22 mouse cellular contexts compared by ENCODE assay signal in genomic region chr5:34585216-34585615, GRCm38 (mm10).
"Had no signal": no experiment of that assay in that cellular context is flagged by ENCODE, and none has a peak within 500 bp of the region (broad histone marks: within the 10 kb centered on the region; RNA-seq: fewer than 3 reads in every experiment).

No protein-coding gene starts in this region.

- DNase-seq: kidney, adult 2 months; kidney, postnatal 25 days; lung, adult 18-20 months; lung, postnatal 10 days; lung, postnatal 36 days; right cerebral cortex, adult 18-20 months; right cerebral cortex, postnatal 14 days; right cerebral cortex, postnatal 4 days; thymus, adult 18-20 months; thymus, postnatal 36 days had no signal

- ATAC-seq: intestine, postnatal 0 days; midbrain, embryonic 13.5 days; midbrain, embryonic 16.5 days had no signal

- H3K27me3 ChIP-seq: limb, embryonic 13.5 days; lung, embryonic 15.5 days; megakaryocyte, embryonic 14.5 days; midbrain, embryonic 13.5 days; neural tube, embryonic 13.5 days had no signal

- H3K4me2 ChIP-seq: limb, embryonic 13.5 days; lung, embryonic 15.5 days; midbrain, embryonic 13.5 days; neural tube, embryonic 13.5 days had no signal

- H3K9ac ChIP-seq: limb, embryonic 13.5 days; lung, embryonic 15.5 days; midbrain, embryonic 13.5 days; neural tube, embryonic 13.5 days had no signal

- H3K36me3 ChIP-seq: lung, embryonic 15.5 days had no signal

- H3K4me3 ChIP-seq: limb, embryonic 10.5 days; limb, embryonic 13.5 days; lung, embryonic 15.5 days; megakaryocyte, embryonic 14.5 days; midbrain, embryonic 10.5 days; midbrain, embryonic 13.5 days; myocyte; neural tube, embryonic 13.5 days had no signal

- H3K27ac ChIP-seq: kidney, postnatal 0 days; limb, embryonic 10.5 days; limb, embryonic 13.5 days; lung, embryonic 15.5 days; midbrain, embryonic 10.5 days; midbrain, embryonic 13.5 days; neural tube, embryonic 13.5 days; stomach, postnatal 0 days had no signal

- H3K9me3 ChIP-seq: limb, embryonic 10.5 days; lung, embryonic 15.5 days; megakaryocyte, embryonic 14.5 days; midbrain, embryonic 10.5 days; midbrain, embryonic 13.5 days; neural tube, embryonic 13.5 days had no signal
